Mouse (Mus musculus) E14TG2a.4 (cell line): Measurements from ENCODE around the gene Megf11.

Experiments
- CTCF ChIP-seq: conservative IDR thresholded peaks from 2 replicates; pipeline ENCODE4 v1.5.1; 2014; ENCODE audit warnings: low read length
- NANOG ChIP-seq: IDR thresholded peaks from 2 replicates; pipeline ENCODE4 v1.6.1; 2014; ENCODE audit warnings: borderline replicate concordance, low read length, mixed read lengths
- POU5F1 ChIP-seq: IDR thresholded peaks from 2 replicates; pipeline ENCODE4 v1.6.1; 2014; ENCODE audit warnings: low read length, borderline replicate concordance

DNA sequence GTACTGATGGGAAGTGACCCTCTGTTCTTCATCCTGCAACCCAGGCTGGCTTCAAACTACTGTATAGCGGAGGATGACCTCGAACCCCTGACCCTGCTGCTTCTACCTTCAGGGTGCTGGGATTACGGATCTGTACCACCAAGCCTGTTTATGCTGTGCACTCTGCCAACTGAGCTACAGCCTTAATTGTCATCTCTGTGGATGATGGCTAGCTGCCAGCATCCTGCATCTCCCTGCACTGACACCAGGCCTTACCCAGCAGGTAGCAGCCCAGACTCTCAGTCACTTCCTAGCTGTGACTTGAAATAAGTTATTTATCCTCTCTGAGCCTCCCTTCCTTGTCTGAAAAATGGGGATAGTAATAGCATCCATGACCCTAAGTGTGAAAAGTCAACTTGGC, 247.7 kb downstream of the Megf11 start:
- no peak for TF ChIP-seq CTCF
- TF ChIP-seq NANOG, result no peak
- no peak for TF ChIP-seq POU5F1
